Mouse (Mus musculus) inflammation-experienced regulatory T-cells (primary cell): Measurements from ENCODE around the gene Gm5624. TPM values are rescaled to one million over a fixed set of nuclear protein-coding genes. Genes with fewer than 3 reads are reported as not detected.

Experiments
- polyA plus RNA-seq, 2 experiments: library from polyadenylated mRNA; unstranded; fragments of 100-300 nt; shearing (Covaris generic); gene quantifications; one replicate each; pipeline ENCODE4 v1.2.1; 2017

Gm5624 gene
- polyA plus RNA-seq = not detected

DNA sequence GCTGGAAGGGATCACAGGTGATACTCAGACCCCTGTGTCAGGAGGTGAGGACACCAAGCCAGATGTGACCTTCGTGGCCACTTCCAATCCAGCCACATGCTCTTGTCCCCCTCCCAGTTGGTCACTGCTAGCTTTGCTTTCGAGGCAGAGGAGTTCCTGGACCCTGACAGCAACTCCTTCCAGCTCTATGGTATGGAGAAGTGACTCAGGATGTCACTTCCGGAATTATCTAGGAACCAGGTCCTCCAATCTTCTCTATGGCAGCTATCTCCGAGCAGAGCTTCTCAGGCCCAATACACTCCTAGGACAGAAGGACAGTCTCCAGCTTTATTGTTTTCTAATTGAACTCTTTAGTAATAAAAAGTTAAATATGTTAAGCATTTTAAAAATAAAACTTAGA, at the start of gene Gm5624:
Gene Gm5624 (minus strand): TSS at position 202 of the 400 bp plus-strand sequence.

DNA sequence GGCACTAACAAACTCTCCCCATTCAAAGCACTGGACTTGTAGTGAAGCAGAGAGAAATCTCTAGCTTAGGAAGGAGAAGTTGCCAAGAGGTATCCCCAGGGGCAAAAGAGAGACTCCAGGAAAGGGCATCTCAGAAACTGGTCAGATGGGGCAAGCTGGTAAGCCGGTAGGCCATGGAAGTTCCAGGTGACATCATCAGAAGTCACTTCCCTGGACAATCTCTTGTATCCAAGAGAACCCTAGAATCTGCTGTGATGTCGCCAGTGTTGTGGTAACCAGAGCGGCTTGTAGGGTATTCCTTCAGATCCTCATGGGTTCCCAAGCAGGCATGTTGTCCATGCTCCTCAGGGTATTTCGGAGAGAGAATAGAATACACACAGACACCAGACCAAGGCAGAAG, 44.9 kb downstream of the Gm5624 start, which contains the start of gene Gm8247:
Gene Gm8247 (plus strand): TSS at position 301 of the 400 bp plus-strand sequence.

DNA sequence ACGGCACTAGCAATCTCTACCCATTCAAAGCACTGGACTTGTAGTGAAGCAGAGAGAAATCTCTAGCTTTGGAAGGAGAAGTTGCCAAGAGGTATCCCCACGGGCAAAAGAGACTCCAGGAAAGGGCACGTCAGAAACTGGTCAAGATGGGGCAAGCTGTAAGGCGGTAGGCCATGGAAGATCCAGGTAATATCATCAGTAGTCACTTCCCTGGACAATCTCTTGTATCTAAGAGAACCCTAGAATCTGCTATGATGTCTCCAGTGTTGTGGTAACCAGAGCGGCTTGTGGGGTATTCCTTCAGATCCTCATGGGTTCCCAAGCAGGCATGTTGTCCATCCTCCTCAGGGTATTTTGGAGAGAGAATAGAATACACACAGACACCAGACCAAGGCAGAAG, 109.8 kb downstream of the Gm5624 start, which contains the start of gene Gm17093:
Gene Gm17093 (plus strand): TSS at position 301 of the 400 bp plus-strand sequence.

Other genes with a start within 250 kb of the Gm5624 start
- gene Gm3371, start 217.2 kb downstream of the Gm5624 start, polyA plus RNA-seq = not detected
- gene Gm8232, start 194.3 kb downstream of the Gm5624 start, polyA plus RNA-seq = under 1 TPM in 1 of 2 experiments, not detected in 1; 0.14 TPM
- not detected for gene BC061237, start 135.5 kb downstream of the Gm5624 start, polyA plus RNA-seq
- gene Gm17093, start 109.7 kb downstream of the Gm5624 start, polyA plus RNA-seq = not detected
- gene Gm8247, start 44.8 kb downstream of the Gm5624 start, polyA plus RNA-seq = not detected
- 1 to 10 TPM in 1 of 2 experiments, not detected in 1; 5.1 TPM for gene Gm8257, start 78.5 kb upstream of the Gm5624 start, polyA plus RNA-seq
- 1 to 10 TPM; 1.2 to 2.4 TPM for gene Gm8267, start 122.4 kb upstream of the Gm5624 start, polyA plus RNA-seq
- gene Ptgdr, start 231.4 kb upstream of the Gm5624 start, polyA plus RNA-seq = not detected